Mouse (Mus musculus): ENCODE results near the gene Olfr478. TPM values are rescaled to one million over a fixed set of nuclear protein-coding genes. Genes with fewer than 3 reads are reported as not detected.
"Not testable (repeated sequence)": the region's sequence is repeated elsewhere in the genome, so short reads cannot be mapped to it uniquely, and the experiment has no call there.

Gene Olfr478
- not detected in 2 replicates for polyA plus RNA-seq (2011; ENCODE audit: insufficient read depth, insufficient read length, low replicate concordance, missing spikeins)

DNA sequence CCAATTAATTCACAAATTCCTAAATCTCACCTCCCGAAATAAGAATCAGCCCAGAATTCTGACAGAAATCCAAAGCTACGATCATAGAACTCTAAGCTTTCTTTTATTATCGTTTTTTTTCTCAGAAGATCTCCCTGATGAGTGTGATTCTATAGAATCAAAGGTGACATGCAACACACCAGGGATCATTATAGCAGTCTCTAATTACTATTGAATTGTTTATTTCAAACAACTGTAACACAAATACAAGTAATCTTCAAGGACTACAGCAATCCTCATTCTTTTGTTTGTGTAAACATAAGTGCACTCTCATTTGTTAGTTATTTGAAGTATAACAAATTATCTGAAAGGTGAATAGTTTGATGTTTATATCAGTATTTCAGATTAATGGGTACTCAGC lies at the start of gene Olfr478:
Gene Olfr478, minus strand, starts transcription at position 101 of the 400 bp plus-strand sequence.
- no peak within 1 kb of the TSS for H3K4me3 ChIP-seq (replicated peaks; ENCODE audit: control insufficient read depth, low read depth, low read length)
- WGBS, result 71% methylated on average over 3 of the region's 3 CpGs
- H3K4me1 ChIP-seq (ENCODE audit: control insufficient read depth, insufficient read depth, low read length), result no peaks in the 10 kb centered on the region
- no peak within 1 kb of the TSS for H3K27ac ChIP-seq (ENCODE audit: control insufficient read depth, insufficient read depth, low read depth, low read length, poor library complexity)
- no peak for TF ChIP-seq POLR2A (IDR thresholded peaks at IDR 0.05; ENCODE audit: borderline replicate concordance, control insufficient read depth, low read depth, low read length)
- no peak for TF ChIP-seq CTCF (IDR thresholded peaks at IDR 0.05; ENCODE audit: control insufficient read depth, insufficient read depth, low read length)

DNA sequence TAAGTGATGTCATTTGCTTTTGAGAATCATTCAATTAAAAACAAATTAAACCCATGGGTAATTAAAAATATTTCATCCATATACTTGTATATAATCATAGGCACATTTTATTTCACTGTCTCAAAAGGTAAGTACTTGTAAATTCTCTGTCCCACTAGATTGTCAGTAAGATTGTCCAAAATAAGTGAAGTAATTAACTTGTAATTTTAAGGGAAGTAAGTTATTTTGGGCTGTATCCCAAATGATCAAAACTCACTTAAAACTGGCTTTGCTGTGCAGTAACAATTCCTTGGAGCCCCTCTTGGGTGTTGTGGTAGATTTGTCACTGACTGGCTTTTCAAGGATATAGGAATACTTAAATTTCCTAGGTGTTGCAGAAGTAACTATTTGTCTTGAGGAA lies 45.8 kb upstream of the Olfr478 start, which contains the start of gene Olfr481:
Gene Olfr481, plus strand, starts transcription at position 301 of the 400 bp plus-strand sequence.
- Histone ChIP-seq H3K4me1 (ENCODE audit: control insufficient read depth, insufficient read depth, low read length) (no peaks in the 10 kb centered on the region), H3K4me3 (replicated peaks; ENCODE audit: control insufficient read depth, low read depth, low read length) (no peak within 1 kb of the TSS), H3K27ac (ENCODE audit: control insufficient read depth, insufficient read depth, low read depth, low read length, poor library complexity) (no peak within 1 kb of the TSS)
- TF ChIP-seq POLR2A (IDR thresholded peaks at IDR 0.05; ENCODE audit: borderline replicate concordance, control insufficient read depth, low read depth, low read length) (no peak), CTCF (IDR thresholded peaks at IDR 0.05; ENCODE audit: control insufficient read depth, insufficient read depth, low read length) (no peak)

DNA sequence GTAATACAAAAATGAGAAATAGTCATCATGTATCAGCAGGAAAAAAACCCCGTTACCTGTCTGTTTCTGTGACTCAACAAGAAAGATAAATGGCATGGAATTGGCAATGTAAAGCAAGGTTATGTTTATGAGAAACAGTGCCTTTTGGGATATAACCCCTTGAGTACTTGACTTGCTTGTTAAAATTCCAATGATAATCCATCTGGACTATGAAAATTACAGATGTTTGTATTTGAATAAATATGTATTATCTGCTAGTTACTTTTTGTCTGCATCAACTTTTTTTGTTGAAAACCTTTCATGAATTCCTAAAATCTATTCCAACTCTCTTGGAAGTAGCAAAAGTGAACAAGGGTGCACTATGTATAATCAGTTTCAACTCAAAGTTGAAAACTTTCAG lies 33.5 kb upstream of the Olfr478 start, which contains the start of gene Olfr480:
Gene Olfr480, minus strand, starts transcription at position 101 of the 400 bp plus-strand sequence.
- no peak within 1 kb of the TSS for H3K27ac ChIP-seq (ENCODE audit: control insufficient read depth, insufficient read depth, low read depth, low read length, poor library complexity)
- TF ChIP-seq CTCF (IDR thresholded peaks at IDR 0.05; ENCODE audit: control insufficient read depth, insufficient read depth, low read length) (no peak), POLR2A (IDR thresholded peaks at IDR 0.05; ENCODE audit: borderline replicate concordance, control insufficient read depth, low read depth, low read length) (no peak)
- H3K4me3 ChIP-seq (replicated peaks; ENCODE audit: control insufficient read depth, low read depth, low read length), result no peak within 1 kb of the TSS
- no peaks in the 10 kb centered on the region for H3K4me1 ChIP-seq (ENCODE audit: control insufficient read depth, insufficient read depth, low read length)
- 73% methylated on average over 1 of the region's 1 CpGs for WGBS

DNA sequence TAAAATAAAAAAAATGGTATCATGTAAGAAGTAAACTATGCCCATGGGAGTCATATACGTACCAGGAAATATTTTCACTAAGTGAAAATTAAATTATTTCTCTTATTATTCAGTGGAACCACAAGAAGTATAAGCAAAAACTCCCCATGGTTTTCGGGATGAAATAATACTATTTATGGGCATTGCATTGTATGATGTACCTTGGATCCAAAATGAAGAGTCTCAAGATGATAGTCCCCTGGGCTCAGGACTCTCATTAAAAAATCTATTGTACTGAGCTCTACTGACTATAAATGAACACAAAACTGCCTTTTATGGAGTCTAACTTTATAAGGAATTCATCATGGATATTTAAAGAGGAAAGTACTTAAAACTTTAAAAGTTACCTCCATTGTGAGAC lies 16.6 kb upstream of the Olfr478 start, which contains the start of gene Olfr479:
Gene Olfr479, plus strand, starts transcription at position 301 of the 400 bp plus-strand sequence.
- 79% methylated on average over 2 of the region's 2 CpGs for WGBS

DNA sequence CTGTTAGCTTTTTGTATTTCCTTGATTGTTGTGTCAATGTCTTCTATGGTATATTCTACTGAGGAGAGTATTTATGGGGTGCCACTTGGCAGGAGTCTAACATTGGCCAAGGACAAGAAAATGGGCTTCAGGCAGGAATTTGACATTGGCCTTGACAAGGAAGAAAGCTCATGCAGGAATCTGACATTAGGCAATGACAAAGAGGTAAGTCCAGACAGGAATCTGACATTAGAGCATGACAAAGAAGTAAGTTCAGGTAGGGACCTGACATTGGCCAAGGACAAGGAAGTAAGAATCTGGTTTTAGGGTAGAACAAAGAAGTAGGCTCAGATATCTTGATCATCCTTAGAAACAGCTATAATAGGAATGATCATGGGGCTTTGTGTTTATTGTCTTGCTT lies 19.5 kb downstream of the Olfr478 start:
- H3K4me1 ChIP-seq (ENCODE audit: control insufficient read depth, insufficient read depth, low read length); H3K4me3 ChIP-seq (replicated peaks; ENCODE audit: control insufficient read depth, low read depth, low read length); H3K27ac ChIP-seq (ENCODE audit: control insufficient read depth, insufficient read depth, low read depth, low read length, poor library complexity): not testable (repeated sequence)

More for the DNA sequence above, 16.6 kb upstream of the Olfr478 start, which contains the start of gene Olfr479:
- no peak for TF ChIP-seq POLR2A (IDR thresholded peaks at IDR 0.05; ENCODE audit: borderline replicate concordance, control insufficient read depth, low read depth, low read length)
- no peak for TF ChIP-seq CTCF (IDR thresholded peaks at IDR 0.05; ENCODE audit: control insufficient read depth, insufficient read depth, low read length)
- Histone ChIP-seq H3K27ac (ENCODE audit: control insufficient read depth, insufficient read depth, low read depth, low read length, poor library complexity) (no peak within 1 kb of the TSS), H3K4me3 (replicated peaks; ENCODE audit: control insufficient read depth, low read depth, low read length) (no peak within 1 kb of the TSS), H3K4me1 (ENCODE audit: control insufficient read depth, insufficient read depth, low read length) (no peaks in the 10 kb centered on the region)

DNA sequence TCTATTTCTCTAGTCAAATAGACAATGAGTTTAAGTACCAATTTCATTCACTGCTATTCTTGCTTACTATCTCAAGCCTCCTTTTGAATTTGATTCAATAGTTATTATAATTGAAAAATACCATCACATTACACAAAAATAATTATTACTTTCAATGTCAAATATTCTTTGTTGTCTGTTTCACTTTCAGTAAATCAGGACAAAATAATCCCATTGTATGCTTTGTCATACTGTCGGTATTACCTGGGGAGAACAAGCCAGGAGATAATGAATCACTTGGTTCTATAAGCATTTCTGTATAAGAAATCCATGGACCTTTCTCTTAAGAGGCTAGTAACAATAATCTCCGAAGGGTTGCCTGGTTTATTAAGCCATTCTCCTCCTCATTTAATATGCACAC lies 47.4 kb downstream of the Olfr478 start, which contains the start of gene Olfr477:
Gene Olfr477, plus strand, starts transcription at position 301 of the 400 bp plus-strand sequence.
- no peak for TF ChIP-seq POLR2A (IDR thresholded peaks at IDR 0.05; ENCODE audit: borderline replicate concordance, control insufficient read depth, low read depth, low read length)
- TF ChIP-seq CTCF (IDR thresholded peaks at IDR 0.05; ENCODE audit: control insufficient read depth, insufficient read depth, low read length), result no peak
- H3K27ac ChIP-seq (ENCODE audit: control insufficient read depth, insufficient read depth, low read depth, low read length, poor library complexity), result no peak within 1 kb of the TSS
- no peaks in the 10 kb centered on the region for H3K4me1 ChIP-seq (ENCODE audit: control insufficient read depth, insufficient read depth, low read length)
- WGBS, result 73% methylated on average over 2 of the region's 2 CpGs
- H3K4me3 ChIP-seq (replicated peaks; ENCODE audit: control insufficient read depth, low read depth, low read length), result no peak within 1 kb of the TSS

Other genes with a start within 250 kb of the Olfr478 start
- not detected in 2 replicates for gene Ovch2, start 232.8 kb downstream of the Olfr478 start, polyA plus RNA-seq (2011; ENCODE audit: insufficient read depth, insufficient read length, low replicate concordance, missing spikeins)
- not detected in 2 replicates for gene Olfr467, start 221.7 kb downstream of the Olfr478 start, polyA plus RNA-seq (2011; ENCODE audit: insufficient read depth, insufficient read length, low replicate concordance, missing spikeins)
- not detected in 2 replicates for gene Olfr469, start 208.4 kb downstream of the Olfr478 start, polyA plus RNA-seq (2011; ENCODE audit: insufficient read depth, insufficient read length, low replicate concordance, missing spikeins)
- not detected in 2 replicates for gene Olfr470, start 186.5 kb downstream of the Olfr478 start, polyA plus RNA-seq (2011; ENCODE audit: insufficient read depth, insufficient read length, low replicate concordance, missing spikeins)
- gene Olfr472, start 136.1 kb downstream of the Olfr478 start, polyA plus RNA-seq (2011; ENCODE audit: insufficient read depth, insufficient read length, low replicate concordance, missing spikeins), result not detected in 2 replicates
- not detected in 2 replicates for gene Olfr473, start 103.5 kb downstream of the Olfr478 start, polyA plus RNA-seq (2011; ENCODE audit: insufficient read depth, insufficient read length, low replicate concordance, missing spikeins)
- not detected in 2 replicates for gene Olfr474, start 79.3 kb downstream of the Olfr478 start, polyA plus RNA-seq (2011; ENCODE audit: insufficient read depth, insufficient read length, low replicate concordance, missing spikeins)
- not detected in 2 replicates for gene Olfr476, start 69.2 kb downstream of the Olfr478 start, polyA plus RNA-seq (2011; ENCODE audit: insufficient read depth, insufficient read length, low replicate concordance, missing spikeins)
- not detected in 2 replicates for gene Olfr477, start 47.3 kb downstream of the Olfr478 start, polyA plus RNA-seq (2011; ENCODE audit: insufficient read depth, insufficient read length, low replicate concordance, missing spikeins)
- not detected in 2 replicates for gene Olfr479, start 16.7 kb upstream of the Olfr478 start, polyA plus RNA-seq (2011; ENCODE audit: insufficient read depth, insufficient read length, low replicate concordance, missing spikeins)
- not detected in 2 replicates for gene Olfr480, start 33.4 kb upstream of the Olfr478 start, polyA plus RNA-seq (2011; ENCODE audit: insufficient read depth, insufficient read length, low replicate concordance, missing spikeins)
- 0.43 TPM in 1 of 2 replicates, not detected in the other for gene Olfr481, start 45.9 kb upstream of the Olfr478 start, polyA plus RNA-seq (2011; ENCODE audit: insufficient read depth, insufficient read length, low replicate concordance, missing spikeins)
- not detected in 2 replicates for gene Olfr482, start 63.6 kb upstream of the Olfr478 start, polyA plus RNA-seq (2011; ENCODE audit: insufficient read depth, insufficient read length, low replicate concordance, missing spikeins)
- not detected in 2 replicates for gene Olfr483, start 66.9 kb upstream of the Olfr478 start, polyA plus RNA-seq (2011; ENCODE audit: insufficient read depth, insufficient read length, low replicate concordance, missing spikeins)
- gene Olfr484, start 93.5 kb upstream of the Olfr478 start, polyA plus RNA-seq (2011; ENCODE audit: insufficient read depth, insufficient read length, low replicate concordance, missing spikeins), result not detected in 2 replicates
- not detected in 2 replicates for gene Olfr485, start 125.9 kb upstream of the Olfr478 start, polyA plus RNA-seq (2011; ENCODE audit: insufficient read depth, insufficient read length, low replicate concordance, missing spikeins)
- gene Olfr486, start 138.8 kb upstream of the Olfr478 start, polyA plus RNA-seq (2011; ENCODE audit: insufficient read depth, insufficient read length, low replicate concordance, missing spikeins), result not detected in 2 replicates
- gene Olfr487, start 180.6 kb upstream of the Olfr478 start, polyA plus RNA-seq (2011; ENCODE audit: insufficient read depth, insufficient read length, low replicate concordance, missing spikeins), result not detected in 2 replicates
- gene Olfr488, start 224.4 kb upstream of the Olfr478 start, polyA plus RNA-seq (2011; ENCODE audit: insufficient read depth, insufficient read length, low replicate concordance, missing spikeins), result not detected in 2 replicates